Mouse (Mus musculus) erythroid progenitor cell, adult 5-6 weeks (primary cell): ENCODE data around the gene Cs. TPM values are rescaled to one million over a fixed set of nuclear protein-coding genes. Genes with fewer than 3 reads are reported as not detected.
"Not testable (repeated sequence)": the region's sequence is repeated elsewhere in the genome, so short reads cannot be mapped to it uniquely, and the experiment has no call there.

Experiments
- ATAC-seq: replicated peaks from 2 replicates; pipeline ENCODE4 v1.8.0; 2016; ENCODE audit warnings: moderate number of reproducible peaks, mild to moderate bottlenecking, moderate TSS enrichment, inconsistent platforms; ENCODE audit not compliant: poor library complexity, low FRiP score, severe bottlenecking
- total RNA-seq, 2 experiments: library from RNA; stranded (forward) in 1 of 2; stranded (reverse) in 1 of 2; fragments of 150-400 nt in 1 of 2; fragments of 186-747, 209-891 nt in 1 of 2; gene quantifications; 2 replicates each; pipeline versions ENCODE4 v1.2.3 to v1.2.4; 2015 to 2017; ENCODE audit warnings: low replicate concordance in 2 of 2

Gene Cs
- total RNA-seq, 2 experiments from 2014 or later, result 58.9 to 106 TPM

- no peak for ATAC-seq
Measured at GRCm38 (mm10) chr10:128327610-128328009, 9.9 kb upstream of the Cs start.

GRCm38 (mm10) chr10:128332358-128333249 lies 4.9 kb upstream of the Cs start:
- not testable (repeated sequence) for ATAC-seq

DNA sequence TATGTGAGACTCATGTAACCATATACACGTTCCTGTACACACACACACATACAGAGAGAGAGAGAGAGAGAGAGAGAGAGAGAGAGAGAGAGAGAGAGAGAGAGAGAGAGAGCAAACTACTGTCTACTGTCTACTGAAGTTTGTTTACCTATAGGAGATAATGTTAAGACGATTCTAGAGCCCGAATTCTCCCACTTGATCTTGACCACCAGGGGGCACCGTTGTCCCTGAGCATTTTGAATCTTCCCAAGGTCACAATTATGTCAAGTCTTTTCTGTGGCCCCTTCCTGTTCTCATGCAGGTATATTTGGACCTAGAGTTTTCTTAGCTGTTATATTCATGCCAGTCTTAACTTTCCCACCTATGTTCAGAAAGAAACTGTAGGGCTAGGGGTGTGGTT lies 2.0 kb upstream of the Cs start:
- ATAC-seq, result peak; percentile 50

- ATAC-seq, result no peak
Measured at GRCm38 (mm10) chr10:128336195-128336594, 1.3 kb upstream of the Cs start.

GRCm38 (mm10) chr10:128336597-128336996 lies 937 bp upstream of the Cs start:
- peak; percentile 56 for ATAC-seq

DNA sequence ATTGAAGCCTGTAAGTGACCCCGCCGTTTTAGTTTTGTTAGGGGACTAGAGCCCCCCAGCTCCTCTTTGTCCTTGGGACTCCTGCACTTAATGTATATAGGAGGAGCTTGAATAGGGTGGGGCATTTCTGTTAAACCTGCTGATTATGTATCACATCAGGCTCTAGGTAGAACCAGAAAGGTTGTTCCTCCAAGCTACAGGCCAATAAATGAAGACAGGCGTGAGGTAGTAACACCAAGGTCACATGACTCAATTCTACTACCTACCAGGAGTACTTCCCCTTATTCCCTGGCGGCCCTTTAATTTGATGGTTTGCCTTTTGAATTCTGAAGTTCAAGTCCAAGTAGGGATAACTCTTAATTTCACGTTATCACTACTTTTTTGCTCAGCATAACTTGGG lies 881 bp downstream of the Cs start:
- ATAC-seq, result peak; percentile 6; the same call in 1 of the 2 replicates

DNA sequence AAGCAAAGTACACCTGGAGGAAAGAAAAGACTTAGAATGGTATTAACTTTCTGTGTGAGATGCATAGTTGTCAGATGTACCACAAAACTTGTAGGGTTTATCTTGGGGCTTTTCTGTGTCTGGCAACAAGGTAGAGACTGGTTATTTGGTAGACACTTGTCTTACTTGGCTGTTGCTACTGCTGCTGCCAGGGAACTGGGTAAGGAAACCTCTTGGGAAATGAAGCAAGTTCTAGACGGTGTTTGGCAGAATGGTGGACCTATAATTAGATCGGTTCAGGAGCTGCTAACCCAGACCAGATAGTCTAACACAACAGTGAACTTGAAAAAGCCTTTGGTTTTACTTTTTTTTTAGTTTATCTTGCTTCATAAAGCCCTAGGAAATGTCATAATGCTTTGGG lies 1.4 kb downstream of the Cs start:
- no peak for ATAC-seq

DNA sequence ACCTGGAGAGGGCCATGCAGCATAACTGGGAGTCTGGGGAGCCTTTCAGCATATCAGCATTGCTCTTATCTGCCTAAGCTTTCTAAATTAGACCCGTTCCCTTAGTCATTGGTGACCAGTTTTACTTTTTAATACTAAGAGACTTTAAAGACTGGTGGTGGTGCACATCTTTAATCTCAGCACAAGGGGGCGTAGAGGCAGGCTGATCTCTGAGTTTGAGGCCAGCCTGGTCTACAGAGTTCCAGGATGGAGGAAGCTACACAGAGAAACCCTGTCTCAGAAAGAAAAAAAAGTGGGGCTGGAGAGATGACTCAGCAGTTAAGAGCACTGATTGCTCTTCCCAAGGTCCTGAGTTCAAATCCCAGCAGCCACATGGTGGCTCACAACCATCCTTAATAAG lies 2.7 kb downstream of the Cs start:
- no peak for ATAC-seq

- ATAC-seq, result no peak
Measured at GRCm38 (mm10) chr10:128343436-128343835, 5.9 kb downstream of the Cs start.

DNA sequence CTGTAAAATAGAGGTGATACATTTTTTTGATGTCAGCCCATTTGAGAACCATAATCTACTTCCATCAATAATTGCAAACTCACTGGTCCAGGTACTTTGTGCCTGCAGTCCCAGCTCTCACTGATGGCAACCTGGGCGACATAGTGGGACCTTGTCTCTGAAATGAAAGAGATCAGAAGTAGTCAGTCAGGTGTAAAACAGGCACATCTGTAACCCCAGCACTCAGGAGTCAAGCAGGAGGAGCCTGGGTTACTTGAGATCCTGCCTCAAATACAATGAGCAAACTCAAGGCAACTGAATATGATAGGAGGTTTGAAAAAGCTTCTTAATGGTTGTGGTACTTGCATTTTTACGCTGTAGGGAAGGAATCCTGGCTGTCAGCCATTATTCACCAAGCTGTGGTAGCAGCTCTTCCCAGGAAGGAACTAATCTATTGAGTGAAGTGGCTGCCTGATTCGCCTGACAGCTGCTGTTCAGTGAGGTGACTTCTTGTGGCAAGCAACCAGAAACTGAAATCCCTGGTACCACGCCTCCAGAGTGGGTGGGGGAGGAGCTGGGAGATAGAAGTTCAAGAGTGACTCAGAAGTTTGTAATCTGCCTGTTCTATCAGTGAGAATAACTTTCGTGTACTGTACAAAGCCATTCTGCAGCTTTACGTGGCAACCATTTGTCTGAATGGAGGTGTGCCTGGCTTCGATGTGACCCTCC lies 7.2 kb downstream of the Cs start:
- ATAC-seq, result peak; percentile 95

DNA sequence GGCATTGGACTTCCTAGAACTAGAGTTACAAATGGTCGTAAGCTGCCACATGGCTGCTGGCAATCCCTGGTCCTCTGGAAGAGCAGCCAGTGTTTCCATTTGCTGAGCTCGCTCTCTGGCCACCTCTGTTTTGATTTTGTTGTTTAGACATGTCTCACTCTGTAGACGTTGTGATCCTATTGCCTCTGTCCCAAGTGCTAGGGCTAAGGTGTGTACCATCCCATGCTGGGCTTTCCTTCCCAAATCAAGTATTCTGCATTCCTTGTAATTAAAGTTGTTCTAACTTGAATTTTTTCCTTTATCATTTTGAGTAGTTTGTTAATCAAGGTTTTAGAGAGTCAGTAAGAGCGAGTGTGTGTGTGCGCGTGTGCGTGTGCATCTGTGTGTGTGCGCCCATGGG lies 10.0 kb downstream of the Cs start:
- ATAC-seq, result no peak

GRCm38 (mm10) chr10:128358796-128359195 lies 21.3 kb downstream of the Cs start:
- peak; percentile 56; the same call in 1 of the 2 replicates for ATAC-seq

DNA sequence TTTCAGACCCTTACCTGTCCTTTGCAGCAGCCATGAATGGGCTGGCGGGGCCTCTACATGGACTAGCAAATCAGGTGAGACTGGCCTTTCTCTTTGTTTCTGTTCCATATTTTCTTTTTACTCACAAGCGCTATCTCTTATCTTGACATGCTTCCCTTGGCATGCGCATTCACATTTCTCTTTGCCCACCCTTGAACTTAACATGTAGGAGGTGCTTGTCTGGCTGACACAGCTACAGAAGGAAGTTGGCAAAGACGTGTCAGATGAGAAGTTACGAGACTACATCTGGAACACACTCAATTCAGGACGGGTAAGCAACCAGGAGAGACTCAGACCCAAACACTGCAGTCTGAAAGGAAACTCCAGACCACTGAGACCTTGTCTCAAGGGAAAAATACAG lies 21.7 kb downstream of the Cs start:
- no peak for ATAC-seq

DNA sequence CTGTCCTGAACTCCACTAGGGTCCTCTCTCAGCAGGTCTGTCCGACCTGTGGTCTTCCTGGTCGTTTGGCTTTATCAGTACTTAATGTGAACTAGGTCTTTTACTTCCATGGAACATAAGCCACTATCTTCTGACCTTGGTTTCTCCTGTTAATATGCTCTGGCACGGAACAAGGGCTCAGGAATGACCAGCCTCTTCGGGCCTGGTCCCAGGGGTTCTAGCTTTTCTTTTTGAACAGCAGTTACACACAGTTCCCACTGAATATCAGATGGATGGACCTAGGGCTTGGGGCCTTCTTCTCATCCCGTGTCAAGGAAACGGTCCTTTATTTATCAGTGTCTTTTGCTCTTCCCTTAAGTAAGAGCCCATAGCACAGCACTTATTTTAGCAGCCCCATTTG lies 24.3 kb downstream of the Cs start:
- no peak for ATAC-seq

DNA sequence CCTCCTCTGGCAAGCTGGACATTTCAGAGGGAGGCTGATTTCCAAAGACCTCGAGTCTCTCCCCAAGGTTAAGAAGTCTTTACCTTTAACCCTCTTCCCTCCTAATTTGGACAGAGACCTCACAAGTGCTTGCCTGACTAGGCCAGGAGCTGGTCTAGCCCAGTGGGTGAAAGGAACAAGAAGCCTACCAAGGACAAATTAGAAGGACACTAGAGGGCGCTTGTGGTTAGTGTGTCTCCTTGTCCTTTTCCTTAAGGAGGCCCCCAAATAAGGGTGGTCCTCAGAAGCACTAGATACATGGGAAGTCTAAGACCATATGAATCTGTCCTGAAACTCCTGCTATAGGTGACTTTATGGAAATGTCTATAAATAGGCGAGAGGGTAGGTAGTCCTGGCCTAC lies 25.0 kb downstream of the Cs start:
- ATAC-seq, result no peak

DNA sequence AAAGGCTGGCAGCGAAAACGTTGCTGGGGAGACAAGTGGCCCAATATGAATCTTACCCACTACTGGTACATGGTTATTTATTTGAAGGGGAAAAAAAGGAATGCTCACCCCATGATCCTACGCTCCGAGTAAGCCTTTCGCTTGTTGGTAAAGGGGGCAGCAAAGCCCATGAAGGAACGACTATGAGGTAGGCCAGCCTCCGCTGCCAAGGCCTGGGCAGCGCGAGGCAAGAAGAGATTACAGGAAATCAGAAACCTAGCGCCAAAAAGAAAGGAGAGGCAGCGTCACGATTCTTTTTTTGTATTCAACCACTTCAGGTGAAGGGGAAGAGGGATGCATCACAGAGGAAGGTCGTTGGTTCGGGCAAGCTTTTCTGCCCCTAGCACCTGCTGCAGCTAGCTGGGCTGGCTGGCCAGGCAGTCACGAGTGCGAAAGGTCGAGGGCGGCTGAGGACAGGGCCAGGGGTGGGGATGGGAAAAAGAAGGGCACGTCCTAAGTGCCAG lies 30.4 kb downstream of the Cs start:
- peak; percentile 30; the same call in 1 of the 2 replicates for ATAC-seq

GRCm38 (mm10) chr10:128368402-128369217 lies 31.1 kb downstream of the Cs start, which contains the start of gene Coq10a:
Gene Coq10a (minus strand): TSS chr10:128368997.
- peak; percentile 91 for ATAC-seq

- ATAC-seq, result no peak
Measured at GRCm38 (mm10) chr10:128369218-128369543, 31.6 kb downstream of the Cs start.

GRCm38 (mm10) chr10:128369599-128369998 lies 32.1 kb downstream of the Cs start:
- ATAC-seq, result no peak

DNA sequence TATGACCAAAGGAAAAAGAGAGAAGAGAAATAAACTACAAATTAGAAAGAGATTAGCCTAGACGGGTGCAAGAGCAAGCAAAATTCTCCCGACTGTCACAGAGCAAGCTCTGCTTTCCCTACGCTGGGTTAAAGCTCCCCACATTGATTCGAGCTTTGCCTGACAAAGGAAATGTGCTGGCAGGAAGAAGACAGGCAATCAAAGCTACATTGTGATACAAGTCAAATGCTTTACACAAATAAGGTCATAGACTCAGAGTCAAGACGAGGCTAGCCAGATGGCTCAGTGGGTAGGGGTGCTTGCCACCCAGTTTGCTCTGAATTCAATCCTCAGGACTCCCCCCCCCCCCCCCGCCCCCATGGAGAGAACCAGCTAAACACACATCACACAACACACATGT lies 32.5 kb downstream of the Cs start:
- ATAC-seq, result no peak
